Mouse (Mus musculus): ENCODE measurements around the gene Irs1.

Gene Irs1

DNA sequence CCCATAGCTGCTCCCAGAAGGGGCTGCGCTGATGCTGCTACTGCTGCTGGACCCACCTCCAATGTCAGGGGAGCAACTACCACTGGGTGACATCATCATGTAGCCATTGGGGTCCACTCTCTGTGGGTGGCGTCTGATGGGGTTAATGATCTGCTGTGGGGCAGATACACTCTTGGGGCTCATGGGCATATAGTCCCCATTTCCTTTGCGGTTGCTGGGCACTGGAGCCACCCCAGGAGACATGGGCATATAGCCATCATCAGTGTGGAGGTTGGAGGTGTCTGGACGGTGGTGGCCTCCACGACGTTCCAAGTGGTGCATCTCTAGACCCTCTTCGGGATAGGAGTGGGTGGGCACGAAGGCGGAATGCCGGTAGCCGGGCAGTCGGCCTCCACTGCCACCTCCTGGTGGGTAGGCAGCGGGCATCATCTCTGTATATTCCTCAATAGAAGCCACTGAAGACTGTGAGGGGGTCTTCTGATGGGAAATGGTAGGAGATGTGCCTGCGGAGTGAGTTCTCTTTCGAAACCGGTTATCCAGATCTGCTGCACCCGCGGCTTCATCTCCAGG is 2.7 kb downstream of the Irs1 start:
- DNase-seq: no peak

DNA sequence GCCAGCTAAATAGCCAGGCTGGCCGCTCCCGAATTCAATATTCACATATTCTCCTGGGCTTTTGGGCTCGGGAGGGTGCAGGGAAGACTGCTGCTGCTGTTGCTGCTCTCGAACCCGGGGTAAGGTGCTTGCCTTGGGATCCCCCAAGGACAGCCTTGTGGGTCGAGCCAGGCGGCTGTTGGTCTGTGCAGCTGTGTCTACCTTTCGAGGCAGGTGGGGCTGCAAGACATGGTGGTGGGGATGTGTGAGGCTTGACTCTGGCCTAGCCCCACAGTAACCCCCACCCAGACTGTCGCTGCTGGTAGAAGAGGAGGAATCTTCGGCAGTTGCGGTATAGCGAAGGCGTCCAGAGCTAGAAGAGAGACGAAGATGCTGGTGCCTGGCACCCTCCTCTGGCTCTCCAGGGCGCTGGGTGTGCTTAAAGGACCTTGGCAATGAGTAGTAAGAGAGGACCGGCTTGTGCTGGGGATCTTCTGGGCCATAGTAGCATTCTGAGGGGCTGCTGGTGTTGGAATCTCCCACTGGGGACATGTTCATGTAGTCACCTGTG is 3.4 kb downstream of the Irs1 start:
- peak in 1 of 2 experiments; percentile 38 for DNase-seq

DNA sequence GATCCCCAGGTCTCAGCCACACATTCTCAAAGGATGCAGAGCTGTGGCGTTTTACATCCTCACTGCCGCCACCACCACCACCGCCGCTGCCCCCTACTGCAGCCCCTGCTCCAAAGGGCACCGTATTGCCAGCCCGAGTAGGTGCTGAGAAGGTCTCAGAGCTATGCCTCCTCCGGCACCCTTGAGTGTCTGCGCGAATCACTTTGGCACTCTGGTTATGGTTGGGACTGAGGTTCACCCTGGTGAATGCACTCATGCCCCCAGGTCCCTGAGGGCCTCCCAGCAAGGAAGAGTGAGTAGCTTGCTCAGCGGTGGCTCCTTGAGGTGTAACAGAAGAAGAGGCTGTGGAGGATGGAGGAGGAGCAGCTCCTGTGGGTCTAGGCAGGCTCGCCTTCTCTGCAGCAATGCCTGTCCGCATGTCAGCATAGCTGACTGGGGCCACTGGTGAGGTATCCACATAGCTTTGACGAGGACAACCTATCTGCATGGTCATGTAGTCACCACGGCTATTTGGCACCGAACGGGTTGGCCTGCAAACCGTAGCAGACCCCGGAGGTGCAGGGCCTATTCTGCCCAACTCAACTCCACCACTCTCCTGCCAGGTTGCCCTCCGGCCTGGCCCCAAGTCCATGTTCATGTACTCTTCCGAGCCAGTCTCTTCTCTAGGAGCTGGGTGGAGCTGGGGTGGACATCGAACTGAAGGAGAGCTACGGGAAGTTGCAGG is 4.0 kb downstream of the Irs1 start:
- peak in 1 of 2 experiments; percentile 50 for DNase-seq

DNA sequence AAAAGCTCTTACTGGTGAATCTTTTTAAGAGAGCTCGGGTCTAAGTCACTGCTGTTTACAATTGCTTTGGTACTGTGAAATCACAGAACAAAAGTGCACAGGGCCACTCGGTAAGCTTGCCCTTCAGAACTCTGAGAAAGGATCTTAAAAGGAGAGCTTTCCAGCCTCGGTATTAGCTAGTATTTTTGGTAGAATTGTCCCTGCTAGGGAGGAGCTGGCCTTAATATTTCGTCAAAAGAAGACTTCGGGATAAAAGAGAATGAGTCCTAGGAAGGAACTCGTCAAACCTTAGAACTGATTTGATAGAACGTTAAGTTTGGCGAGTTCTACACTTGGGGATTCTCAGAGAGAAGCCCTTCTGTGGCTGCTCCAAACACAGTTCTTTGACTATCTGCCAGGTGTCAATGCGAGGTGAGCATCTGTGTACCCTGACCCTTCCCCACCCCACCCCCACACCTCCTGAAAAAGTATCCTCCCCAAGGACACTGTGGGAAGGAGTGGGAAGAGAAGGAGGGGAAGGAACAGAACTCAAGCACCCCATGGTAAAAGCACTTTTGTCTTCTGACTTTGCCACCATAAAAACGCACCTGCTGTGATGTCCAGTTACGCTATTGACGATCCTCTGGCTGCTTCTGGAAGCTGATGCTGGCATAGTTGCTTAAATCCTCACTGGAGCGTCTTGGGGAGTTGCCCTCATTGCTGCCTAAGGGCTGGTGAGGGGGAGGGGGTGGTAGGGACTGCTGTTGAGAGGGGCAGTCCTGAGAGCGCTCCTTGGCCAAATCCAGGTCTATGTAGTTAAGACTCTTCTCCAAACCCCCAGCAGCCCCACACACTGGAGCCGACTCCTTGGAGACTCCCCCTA is 4.8 kb downstream of the Irs1 start:
- peak in 1 of 2 experiments; percentile 40 for DNase-seq

DNA sequence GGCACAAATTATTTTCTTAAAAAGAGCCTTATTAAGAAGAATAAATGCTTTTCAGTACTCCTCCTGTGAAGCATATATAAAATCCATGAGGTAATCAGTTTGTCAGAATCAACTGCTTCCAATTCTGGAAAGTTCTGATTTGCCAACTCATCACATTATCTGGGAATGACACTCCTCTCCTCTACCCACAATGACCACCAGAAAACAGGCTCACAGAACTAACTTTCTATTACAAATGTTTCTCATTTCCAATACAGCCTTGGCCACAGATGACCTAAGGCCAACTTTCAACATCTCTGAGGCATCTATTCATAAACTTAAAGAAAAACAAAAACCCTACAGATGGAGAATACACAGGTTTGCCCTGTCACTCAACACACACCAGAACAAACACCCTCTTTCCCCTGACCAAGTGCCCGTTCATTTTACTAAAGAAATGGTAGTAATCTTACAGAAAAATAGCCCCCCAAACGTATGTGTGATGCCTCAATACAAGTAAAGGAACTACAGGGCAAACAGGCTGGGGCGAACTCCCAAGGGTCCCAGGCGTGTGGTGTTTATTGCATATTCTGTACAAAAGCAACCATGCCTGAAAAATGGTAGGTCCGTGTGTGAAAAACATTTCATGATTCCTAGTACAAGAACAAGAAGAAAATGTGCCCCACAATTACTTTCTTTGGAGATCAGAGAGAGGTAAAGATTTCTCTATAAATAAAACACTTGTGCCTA is 5.6 kb downstream of the Irs1 start:
- no peak for DNase-seq

DNA sequence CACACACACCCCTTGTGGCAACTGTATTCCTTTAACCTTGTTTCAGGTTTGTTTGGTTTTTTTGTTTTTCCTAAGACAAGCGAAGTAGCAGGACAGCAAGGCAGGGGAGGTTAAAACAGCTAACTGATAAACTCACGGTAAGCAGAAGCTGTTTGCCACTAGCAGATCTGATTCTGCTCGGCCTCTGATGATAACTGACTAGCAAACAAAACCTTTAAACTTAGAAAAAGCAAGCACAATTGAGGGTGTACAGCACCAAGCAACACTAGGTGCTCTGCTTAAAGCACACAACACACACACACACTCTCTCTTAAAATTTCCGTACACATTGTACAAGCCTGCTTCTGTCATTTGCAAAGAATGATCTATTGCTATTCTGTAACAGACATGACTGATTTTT is 6.8 kb downstream of the Irs1 start:
- DNase-seq: no peak

DNA sequence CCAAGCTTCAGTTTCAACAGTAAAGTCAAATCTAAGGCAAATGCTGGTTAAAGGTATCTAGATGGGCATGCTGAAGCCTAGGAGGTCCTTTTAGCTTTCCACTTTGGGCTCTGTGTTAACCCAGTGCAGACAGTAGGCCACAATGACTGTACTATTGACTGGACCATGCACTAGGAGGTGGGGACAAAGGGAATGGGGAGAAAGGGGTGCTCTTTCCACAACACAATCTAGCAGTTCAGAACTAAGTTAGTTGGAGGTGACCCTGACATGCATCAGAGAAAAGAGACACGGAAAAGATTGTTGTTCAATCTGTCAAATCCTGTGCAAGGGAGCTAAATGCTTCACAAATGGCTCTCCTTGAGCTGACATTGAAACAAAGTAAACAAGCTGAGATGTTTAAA is 7.3 kb downstream of the Irs1 start:
- peak; percentile 5 to 35 for DNase-seq

DNA sequence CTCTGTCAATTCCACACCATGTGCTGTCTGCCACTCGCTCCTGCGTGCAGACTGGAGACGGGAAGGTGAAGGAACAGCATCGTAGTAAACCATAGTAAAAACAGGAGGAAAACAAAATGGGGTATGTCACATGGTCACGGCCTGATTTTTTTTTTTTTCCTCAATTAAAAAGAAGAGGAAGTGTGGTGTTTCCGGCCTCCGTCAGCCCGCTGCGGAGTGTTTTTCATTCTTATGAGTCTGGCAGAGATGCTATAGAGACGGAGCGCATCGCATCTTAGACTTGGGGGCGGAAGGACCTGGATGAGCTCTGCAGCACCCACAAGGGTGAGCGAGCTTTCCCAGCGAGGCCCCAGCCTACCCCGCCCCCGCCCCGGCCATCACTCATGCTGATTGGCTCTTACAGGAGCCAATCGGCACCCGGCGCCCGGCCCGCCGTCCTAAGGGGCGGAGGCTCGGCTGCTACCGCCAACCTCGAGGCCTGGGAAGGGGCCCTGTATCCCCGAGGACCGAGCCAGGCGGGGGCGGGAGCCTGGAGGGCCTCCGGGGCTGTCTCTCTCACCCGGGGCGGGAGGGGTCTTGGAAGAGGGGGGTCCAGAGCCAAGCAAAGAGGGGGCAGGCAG is 8.1 kb downstream of the Irs1 start:
- peak; percentile 86 to 95 for DNase-seq

DNA sequence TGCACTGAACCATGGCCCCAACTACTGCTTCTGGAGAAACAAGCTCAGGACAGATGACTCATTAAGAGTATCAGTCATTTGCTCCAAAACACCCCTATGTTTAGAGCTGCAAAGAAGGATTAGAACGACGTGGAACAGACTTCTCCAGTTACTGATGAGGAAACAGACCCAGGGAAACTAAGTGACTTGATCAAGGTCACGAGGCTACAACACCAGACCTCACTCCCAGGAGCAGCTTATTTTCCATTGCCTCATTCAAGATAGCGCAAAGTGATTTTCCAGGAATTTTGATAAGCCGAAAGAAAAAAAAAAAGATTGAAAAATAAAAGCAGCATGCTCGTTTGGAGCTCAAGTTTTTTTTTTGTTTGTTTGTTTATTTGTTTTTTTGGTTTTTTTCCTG is 9.4 kb downstream of the Irs1 start:
- no peak for DNase-seq

DNA sequence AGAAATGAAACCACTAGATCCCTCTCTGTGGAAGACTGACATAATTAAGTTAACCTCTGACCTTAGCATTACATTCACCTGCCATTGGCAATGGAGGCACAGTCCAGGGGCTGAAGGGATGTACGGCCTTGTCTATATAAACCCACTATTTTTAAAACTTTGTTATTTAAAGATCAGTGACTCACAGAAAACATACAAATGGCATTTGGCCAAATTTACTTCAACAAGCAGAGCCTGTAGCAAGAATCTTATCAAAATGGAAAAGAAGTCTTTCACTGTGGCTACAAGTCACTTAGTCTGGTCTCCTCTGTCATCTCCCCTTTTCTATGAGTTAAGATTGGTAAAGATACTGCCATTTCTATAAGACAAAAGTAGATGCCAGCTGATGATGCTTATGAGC is 11.4 kb downstream of the Irs1 start:
- no peak for DNase-seq

DNA sequence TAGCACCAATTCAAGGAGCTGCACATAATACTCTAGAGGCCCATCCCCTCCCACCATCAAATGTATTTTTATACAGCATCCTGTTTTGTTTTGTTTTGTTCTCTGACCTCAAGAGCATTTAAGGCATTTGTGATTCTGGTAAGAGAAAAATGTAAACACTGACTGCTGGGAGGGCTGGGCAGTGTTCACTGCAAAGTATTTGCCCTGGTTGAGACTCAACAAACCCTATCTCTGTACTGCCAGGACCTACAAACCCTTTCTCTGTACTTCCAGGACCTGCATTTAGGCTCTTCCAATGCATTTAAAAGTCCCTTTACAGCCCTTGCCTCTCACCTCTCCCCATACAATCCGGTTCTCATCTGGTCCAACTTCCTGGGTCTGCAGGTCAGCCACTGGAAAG is 16.9 kb downstream of the Irs1 start:
- DNase-seq: no peak

DNA sequence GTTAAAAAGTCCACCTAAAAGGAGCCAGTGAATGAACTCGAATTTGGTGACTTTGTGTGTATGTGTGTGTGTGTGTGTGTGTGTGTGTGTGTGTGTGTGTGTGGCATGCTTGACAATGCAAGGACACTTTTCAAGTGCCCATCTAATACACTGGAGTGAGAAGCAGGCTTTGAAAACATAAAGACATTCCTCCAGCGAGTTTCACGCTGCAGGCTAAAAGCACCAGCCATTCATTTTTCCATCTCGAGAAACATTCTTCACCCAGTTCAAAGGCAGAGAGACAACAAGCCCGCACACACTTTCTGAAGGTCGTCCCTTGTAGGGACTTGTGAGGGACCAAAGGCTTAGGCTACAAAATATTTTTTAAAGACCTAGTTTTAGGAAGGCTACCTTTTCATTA is 17.7 kb downstream of the Irs1 start:
- no peak for DNase-seq

DNA sequence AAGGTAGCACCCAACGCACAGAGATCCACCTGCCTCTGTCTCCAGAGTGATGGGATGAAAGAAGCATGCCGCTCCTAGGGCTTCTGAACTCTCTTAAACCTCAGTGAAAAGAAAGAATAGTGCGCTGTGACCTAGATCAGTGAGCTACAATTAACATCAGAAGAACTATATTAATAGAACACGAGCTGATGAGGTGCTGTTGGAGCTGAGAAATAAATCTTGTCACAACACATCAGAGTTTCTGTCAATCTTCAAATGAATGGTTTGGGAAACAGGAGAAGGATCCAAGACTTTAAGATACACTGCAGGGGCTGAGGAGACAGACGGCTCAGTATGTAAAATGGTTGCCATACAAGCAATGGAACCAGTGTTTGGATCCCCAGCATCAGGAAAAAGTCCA is 19.0 kb downstream of the Irs1 start:
- no peak for DNase-seq

DNA sequence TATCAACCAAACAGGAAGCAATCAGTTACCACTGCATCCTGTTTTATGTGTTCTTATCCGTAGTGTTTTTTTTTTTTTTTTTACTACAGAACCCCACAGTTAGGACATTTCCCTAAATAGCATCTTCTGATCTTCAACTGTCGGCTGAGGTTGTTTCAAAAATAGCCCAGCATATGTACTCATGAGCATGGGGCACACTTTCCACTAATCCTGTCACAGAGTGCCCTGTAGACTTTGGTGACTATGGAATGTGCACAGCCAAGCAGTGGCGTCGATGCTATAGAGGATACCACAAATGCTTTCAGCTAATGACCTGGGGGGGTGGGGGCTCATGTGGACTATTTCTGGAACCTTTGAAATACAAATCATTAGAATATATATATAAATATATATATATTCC is 23.7 kb downstream of the Irs1 start:
- no peak for DNase-seq

DNA sequence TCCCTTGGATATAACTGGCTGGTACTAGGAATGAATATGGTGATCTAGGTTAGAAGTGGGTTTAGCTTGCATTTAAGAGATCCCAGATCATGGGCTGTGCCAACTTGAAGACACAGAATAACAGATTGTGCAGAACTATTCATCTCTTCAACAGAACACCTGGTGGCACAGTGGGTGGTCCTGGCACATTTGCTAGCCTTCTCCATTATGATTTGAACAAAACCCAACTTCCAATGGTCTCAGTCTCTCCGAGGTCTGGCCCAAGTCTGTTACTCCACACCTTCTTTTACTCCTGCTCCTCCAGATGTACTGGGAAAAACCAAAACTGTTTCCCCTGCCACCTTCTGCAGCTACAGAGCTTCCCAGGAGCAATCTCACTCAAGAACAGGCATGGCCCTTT is 28.9 kb downstream of the Irs1 start:
- no peak for DNase-seq

DNA sequence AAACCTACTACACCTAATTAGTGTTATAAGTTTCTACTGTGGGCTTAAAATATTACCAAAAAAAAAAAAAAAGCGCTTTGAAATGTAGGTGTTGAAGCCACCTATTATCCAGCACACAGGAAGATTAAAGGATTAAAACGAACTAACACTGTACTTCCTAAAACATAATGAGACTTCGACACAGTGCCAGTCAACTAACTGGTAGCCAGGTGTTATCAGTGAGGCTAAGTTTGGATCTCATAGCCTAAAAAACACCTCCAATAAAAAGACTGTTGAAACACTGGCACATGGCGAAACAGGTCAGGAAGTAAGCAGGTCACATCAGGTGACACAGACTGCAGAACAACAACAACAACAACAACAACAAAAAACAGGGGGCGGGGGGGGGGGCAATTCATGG is 29.6 kb downstream of the Irs1 start:
- no peak for DNase-seq

DNA sequence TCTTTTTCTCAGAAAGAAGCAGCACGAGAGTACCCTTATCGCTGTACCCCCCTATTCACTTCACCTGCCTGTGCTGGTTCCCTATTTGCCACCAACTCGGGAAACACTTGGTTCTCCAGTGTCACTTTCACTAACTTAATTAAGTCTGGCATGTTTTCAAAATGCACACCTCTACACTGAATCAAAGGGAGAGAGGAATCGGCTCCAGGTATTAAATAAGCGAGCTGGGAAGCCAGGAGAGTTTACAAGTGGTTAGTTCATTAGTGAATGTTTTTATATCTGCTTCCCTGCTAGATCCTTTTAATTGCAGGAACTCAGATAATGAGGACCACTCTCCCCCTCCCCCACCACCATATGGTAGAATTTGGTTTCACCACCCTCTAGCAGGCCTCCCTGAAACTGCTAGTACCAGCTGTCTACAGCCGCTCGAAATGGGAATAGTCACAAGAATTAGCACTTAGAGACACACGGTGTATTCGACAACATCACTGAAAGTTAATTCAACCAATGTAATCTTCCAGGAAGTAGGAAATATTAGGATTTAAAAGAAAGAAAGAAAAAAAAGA is 30.1 kb downstream of the Irs1 start:
- DNase-seq: no peak

DNA sequence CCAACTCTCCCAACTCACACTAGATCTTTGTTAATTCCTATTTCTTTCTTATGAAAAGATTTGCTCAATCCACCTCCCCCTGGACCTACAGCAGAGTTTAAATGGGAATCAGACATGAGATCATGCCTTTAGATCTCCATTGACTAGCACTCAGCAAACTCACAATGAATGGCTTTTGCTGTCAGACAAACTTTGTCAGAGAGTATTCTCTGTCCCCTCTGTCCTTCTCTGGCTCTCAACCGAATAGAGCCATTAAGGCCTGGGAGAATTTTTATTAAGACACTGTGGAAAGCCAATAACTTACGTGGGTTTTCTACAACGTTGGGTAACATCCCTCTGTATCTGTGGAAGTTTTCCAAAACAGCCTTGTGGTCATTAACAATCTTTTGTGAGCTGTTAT is 31.2 kb downstream of the Irs1 start:
- no peak for DNase-seq

DNA sequence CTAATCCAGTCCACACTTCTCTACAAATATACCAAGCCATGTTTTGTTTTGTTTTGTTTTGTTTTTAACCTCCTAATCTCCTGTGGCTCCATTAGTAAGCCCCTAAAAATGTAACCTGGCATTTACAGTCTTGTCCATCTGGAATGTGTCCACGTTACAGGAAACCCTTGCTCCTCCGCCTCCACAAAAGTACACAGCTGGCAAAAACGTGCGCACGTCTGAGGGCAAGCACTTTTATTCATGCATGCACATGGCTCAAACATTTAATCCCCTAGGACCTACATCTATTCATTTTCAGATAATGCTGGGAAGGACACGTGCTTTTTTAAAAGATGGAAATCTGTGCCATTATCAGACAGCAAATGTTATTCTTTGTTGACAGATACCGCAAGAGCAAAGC is 32.9 kb downstream of the Irs1 start:
- DNase-seq: no peak

DNA sequence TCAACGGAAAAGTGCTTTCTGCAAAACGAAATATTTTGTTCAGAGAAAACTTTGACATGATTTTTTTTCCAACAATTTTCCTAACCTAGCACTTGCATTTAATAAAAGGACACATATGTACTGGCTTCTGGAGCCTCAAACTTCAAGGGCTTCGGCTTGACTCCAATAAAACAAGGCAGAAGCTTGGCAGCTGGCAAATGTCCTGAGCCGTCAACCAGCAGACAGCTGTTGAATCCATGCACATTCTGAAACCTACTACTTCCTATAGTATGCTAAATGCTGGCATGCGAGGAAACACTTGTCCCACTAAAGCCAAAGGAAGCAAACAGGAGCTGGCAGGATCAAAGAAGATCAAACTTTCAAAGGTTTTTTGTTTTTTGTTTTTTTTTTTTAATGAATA is 33.8 kb downstream of the Irs1 start:
- no peak for DNase-seq

DNA sequence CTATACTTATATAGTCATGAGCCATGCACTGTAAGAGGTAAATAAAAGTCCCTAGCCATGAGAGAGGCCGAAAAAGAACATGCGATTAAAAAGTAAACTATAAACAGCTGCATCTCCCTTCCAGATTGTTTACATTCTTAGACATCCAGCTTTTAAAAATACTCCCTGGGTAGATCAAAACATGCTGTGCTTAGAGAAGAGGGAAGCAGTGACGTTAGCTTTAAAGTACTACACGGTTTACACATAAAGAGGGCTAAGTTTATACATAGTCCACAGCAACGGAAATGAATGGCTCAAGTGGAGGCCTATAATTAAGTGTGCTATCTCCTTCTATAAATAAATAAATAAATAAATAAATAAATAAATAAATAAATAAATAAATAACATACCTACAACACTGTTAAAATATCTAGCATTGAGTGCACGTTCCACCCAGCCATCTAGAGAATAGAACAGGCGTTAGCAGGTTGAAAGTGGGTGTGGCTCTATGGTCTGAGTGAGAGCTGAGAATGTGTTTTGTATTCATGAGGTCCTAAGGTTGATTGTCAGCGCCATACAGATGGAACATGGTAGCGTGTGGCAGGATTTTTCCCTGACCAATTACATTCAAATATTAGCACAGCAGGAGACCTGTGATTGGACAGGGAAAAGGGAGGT is 37.3 kb downstream of the Irs1 start:
- no peak for DNase-seq

Data from kidney, postnatal 25 days (tissue).